Mouse (Mus musculus): ENCODE results near the gene Hypk. TPM values are rescaled to one million over a fixed set of nuclear protein-coding genes. Genes with fewer than 3 reads are reported as not detected.
A peak's percentile ranks its signal among the peaks of the same experiment; 100 is the strongest.
"Not testable (repeated sequence)": the region's sequence is repeated elsewhere in the genome, so short reads cannot be mapped to it uniquely, and the experiment has no call there.

The Hypk gene
- polyA plus RNA-seq, 1 experiment: 26.4 TPM

DNA sequence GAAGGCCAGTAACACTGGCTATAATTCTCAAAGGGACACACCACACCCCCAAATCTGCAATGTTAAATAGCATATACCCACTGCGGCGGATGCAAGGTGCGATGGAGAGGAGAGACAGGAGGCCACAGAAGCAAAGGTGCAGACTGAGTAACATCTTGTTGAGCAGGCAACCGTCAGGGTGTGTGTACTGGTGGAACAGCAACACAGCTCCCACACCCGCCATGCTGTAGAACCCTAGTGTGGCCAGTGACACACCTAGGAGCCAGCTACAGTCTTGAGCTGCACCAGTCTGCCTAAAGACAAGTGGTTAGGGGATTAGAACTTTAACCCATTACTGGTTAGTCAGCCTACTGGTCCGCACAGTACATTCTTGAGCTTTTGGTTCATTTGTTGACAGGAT, 827 bp downstream of the Hypk start:
- Histone ChIP-seq H3K4me2 (ENCODE audit: low read depth) (no peak overlapping the region), H3ac (ENCODE audit: control insufficient read depth, insufficient read length) (no peak overlapping the region), H3K79me2 (ENCODE audit: control insufficient read depth, insufficient read depth) (peaks cover 46% of the 10 kb centered on the region), H3K36me3 (ENCODE audit: control insufficient read depth, insufficient read depth) (peaks cover 22% of the 10 kb centered on the region), H3K4me3 (no peak overlapping the region), H3K27me3 (ENCODE audit: control insufficient read depth, insufficient read depth, insufficient read length) (no peaks in the 10 kb centered on the region)
- TF ChIP-seq USF1 (IDR thresholded peaks at IDR 0.05; ENCODE audit: low read depth) (no peak), TCF12 (IDR thresholded peaks at IDR 0.05; ENCODE audit: insufficient read depth, poor library complexity, severe bottlenecking) (no peak), CEBPB (IDR thresholded peaks at IDR 0.05; ENCODE audit: insufficient read depth, poor library complexity, severe bottlenecking) (no peak), POLR2AphosphoS2 (IDR thresholded peaks at IDR 0.05; ENCODE audit: insufficient read length, low read depth) (peak; percentile 93), REST (IDR thresholded peaks at IDR 0.05; ENCODE audit: insufficient read depth, insufficient read length) (no peak), E2F4 (IDR thresholded peaks at IDR 0.05; ENCODE audit: insufficient read depth) (no peak), SRF (IDR thresholded peaks at IDR 0.05; ENCODE audit: control insufficient read depth, insufficient read length, low read depth) (no peak), MYOG (IDR thresholded peaks at IDR 0.05; ENCODE audit: control insufficient read depth in 1 of 3, insufficient read depth in 1 of 3, insufficient read length in 2 of 3, low read depth in 2 of 3) (no peak), POLR2A (IDR thresholded peaks at IDR 0.05; ENCODE audit: insufficient read length, low read depth) (peak; percentile 30), MAX (IDR thresholded peaks at IDR 0.05; ENCODE audit: low read depth) (no peak), TCF3 (IDR thresholded peaks at IDR 0.05; ENCODE audit: insufficient read length, low read depth) (no peak), MYOD1 (IDR thresholded peaks at IDR 0.05; ENCODE audit: control insufficient read depth in 1 of 3, insufficient read length in 2 of 3, low read depth in 2 of 3) (no peak)

DNA sequence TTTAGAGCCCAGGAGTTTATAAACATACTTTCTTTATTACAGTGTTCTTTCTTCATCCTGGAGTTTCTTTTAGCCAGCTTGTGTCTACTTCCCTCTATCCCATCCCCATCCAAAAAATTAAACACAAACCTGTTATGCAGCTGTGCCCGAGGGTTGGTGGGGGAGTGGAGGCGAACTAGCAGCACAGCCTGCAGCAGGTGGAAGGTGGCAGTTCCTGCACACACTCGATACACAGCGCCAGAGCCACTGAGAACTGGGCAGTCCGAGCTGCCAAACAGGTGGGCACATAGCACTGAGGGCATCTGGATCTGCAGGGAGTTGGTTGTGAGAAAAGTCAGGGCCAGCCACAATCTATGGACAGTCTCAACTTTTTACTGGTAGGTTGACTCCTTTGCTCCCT, 2.4 kb downstream of the Hypk start:
- no peaks in the 10 kb centered on the region for H3K27me3 ChIP-seq (ENCODE audit: control insufficient read depth, insufficient read depth, insufficient read length)
- H3K4me2 ChIP-seq (ENCODE audit: low read depth): no peak overlapping the region
- no peak overlapping the region for H3ac ChIP-seq (ENCODE audit: control insufficient read depth, insufficient read length)
- no peak overlapping the region for H3K4me3 ChIP-seq
- H3K79me2 ChIP-seq (ENCODE audit: control insufficient read depth, insufficient read depth): peaks cover 38% of the 10 kb centered on the region
- peaks cover 22% of the 10 kb centered on the region for H3K36me3 ChIP-seq (ENCODE audit: control insufficient read depth, insufficient read depth)
- peak in 1 of 3 experiments; percentile 11 for TF ChIP-seq MYOG (IDR thresholded peaks at IDR 0.05; ENCODE audit: control insufficient read depth in 1 of 3, insufficient read depth in 1 of 3, insufficient read length in 2 of 3, low read depth in 2 of 3)
- peak; percentile 40 for TF ChIP-seq POLR2A (IDR thresholded peaks at IDR 0.05; ENCODE audit: insufficient read length, low read depth)
- TF ChIP-seq POLR2AphosphoS2 (IDR thresholded peaks at IDR 0.05; ENCODE audit: insufficient read length, low read depth): peak; percentile 84
- no peak for TF ChIP-seq SRF (IDR thresholded peaks at IDR 0.05; ENCODE audit: control insufficient read depth, insufficient read length, low read depth)
- TF ChIP-seq USF1 (IDR thresholded peaks at IDR 0.05; ENCODE audit: low read depth): no peak

DNA sequence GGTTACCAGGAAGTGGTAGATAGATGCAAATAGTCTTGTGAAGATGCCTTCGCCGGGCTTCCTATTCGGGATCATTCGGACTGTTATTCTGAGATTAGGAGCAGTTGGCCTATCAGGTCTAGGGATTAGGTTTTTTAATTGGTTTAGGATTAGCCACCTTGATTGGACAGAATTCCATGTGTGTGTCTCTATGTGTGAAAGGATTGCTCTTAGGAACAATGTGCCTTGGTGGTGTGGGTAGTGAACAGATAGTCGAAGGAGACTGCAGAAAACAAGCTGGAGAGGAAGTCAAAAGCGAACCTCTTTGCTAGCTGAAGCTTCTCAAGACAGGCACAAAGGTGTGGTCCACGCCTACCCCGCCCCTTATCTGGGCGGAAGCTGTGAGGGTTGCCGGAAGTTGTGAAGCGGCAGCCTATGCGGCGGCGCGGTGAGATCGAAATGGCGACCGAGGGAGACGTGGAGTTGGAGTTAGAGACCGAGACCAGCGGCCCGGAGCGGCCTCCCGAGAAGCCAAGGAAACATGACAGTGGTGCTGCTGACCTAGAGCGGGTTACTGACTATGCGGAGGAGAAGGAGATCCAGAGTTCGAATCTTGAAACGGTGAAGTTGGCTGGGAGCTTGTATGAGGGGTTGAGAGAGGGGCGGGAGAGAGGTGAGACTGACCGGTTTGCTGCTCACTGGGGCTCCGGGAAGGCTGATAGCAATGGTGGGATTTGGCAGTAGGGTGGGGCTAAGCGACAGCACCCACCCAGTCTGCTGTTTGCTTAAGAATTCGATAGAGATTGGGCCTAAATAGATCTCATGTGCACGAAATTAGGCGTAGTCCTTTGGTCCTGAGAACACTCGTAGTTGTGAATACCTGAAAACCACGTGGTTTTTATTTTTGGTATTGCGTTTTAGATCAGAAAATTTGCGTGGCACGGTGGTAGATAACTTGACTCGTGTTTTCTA, 3.9 kb downstream of the Hypk start, which contains the start of gene Serinc4:
TSS of gene Serinc4 (minus strand) at position 90 of the 951 bp plus-strand sequence.
- Histone ChIP-seq H3K4me2 (ENCODE audit: low read depth) (peak within 1 kb of the TSS; percentile 95), H3ac (ENCODE audit: control insufficient read depth, insufficient read length) (peak within 1 kb of the TSS; percentile 32), H3K36me3 (ENCODE audit: control insufficient read depth, insufficient read depth) (peaks cover 15% of the 10 kb centered on the region), H3K27me3 (ENCODE audit: control insufficient read depth, insufficient read depth, insufficient read length) (no peaks in the 10 kb centered on the region), H3K4me3 (peak within 1 kb of the TSS; percentile 86), H3K79me2 (ENCODE audit: control insufficient read depth, insufficient read depth) (peaks cover 24% of the 10 kb centered on the region)
- no peak for TF ChIP-seq CEBPB (IDR thresholded peaks at IDR 0.05; ENCODE audit: insufficient read depth, poor library complexity, severe bottlenecking)
- TF ChIP-seq REST (IDR thresholded peaks at IDR 0.05; ENCODE audit: insufficient read depth, insufficient read length): no peak
- TF ChIP-seq SRF (IDR thresholded peaks at IDR 0.05; ENCODE audit: control insufficient read depth, insufficient read length, low read depth): no peak
- no peak for TF ChIP-seq MAX (IDR thresholded peaks at IDR 0.05; ENCODE audit: low read depth)
- TF ChIP-seq MYOD1 (IDR thresholded peaks at IDR 0.05; ENCODE audit: control insufficient read depth in 1 of 3, insufficient read length in 2 of 3, low read depth in 2 of 3): no peak
- peak in 1 of 3 experiments; percentile 5 for TF ChIP-seq MYOG (IDR thresholded peaks at IDR 0.05; ENCODE audit: control insufficient read depth in 1 of 3, insufficient read depth in 1 of 3, insufficient read length in 2 of 3, low read depth in 2 of 3)
- TF ChIP-seq TCF3 (IDR thresholded peaks at IDR 0.05; ENCODE audit: insufficient read length, low read depth): no peak
- peak; percentile 80 for TF ChIP-seq POLR2A (IDR thresholded peaks at IDR 0.05; ENCODE audit: insufficient read length, low read depth)
- TF ChIP-seq E2F4 (IDR thresholded peaks at IDR 0.05; ENCODE audit: insufficient read depth): no peak
- TF ChIP-seq POLR2AphosphoS2 (IDR thresholded peaks at IDR 0.05; ENCODE audit: insufficient read length, low read depth): peak; percentile 92
- TF ChIP-seq TCF12 (IDR thresholded peaks at IDR 0.05; ENCODE audit: insufficient read depth, poor library complexity, severe bottlenecking): no peak
- no peak for TF ChIP-seq USF1 (IDR thresholded peaks at IDR 0.05; ENCODE audit: low read depth)

DNA sequence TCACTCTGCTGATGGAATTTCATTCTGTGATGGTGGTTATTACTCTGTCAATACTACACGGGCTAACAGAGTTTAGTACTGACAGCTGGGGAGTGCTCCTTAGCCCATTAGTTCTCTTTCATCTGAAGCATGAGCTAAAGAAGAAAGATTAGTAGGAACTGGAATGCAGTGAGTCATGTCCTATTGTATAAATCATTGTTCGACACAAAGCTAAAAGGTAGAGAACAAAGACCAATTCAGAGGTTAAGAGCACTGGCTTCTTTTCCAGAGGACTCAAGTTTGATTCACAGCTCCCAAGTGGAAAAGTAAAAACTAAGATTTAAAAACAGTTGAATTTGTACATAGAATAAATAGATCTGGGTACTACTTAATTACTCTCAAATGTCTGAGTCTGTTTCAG, 7.0 kb downstream of the Hypk start:
- peak overlapping the region; percentile 6 for H3K4me2 ChIP-seq (ENCODE audit: low read depth)
- peaks cover 4% of the 10 kb centered on the region for H3K36me3 ChIP-seq (ENCODE audit: control insufficient read depth, insufficient read depth)
- H3ac ChIP-seq (ENCODE audit: control insufficient read depth, insufficient read length): no peak overlapping the region
- peaks cover 13% of the 10 kb centered on the region for H3K79me2 ChIP-seq (ENCODE audit: control insufficient read depth, insufficient read depth)
- no peak overlapping the region for H3K4me3 ChIP-seq
- no peaks in the 10 kb centered on the region for H3K27me3 ChIP-seq (ENCODE audit: control insufficient read depth, insufficient read depth, insufficient read length)
- no peak for TF ChIP-seq E2F4 (IDR thresholded peaks at IDR 0.05; ENCODE audit: insufficient read depth)
- no peak for TF ChIP-seq CEBPB (IDR thresholded peaks at IDR 0.05; ENCODE audit: insufficient read depth, poor library complexity, severe bottlenecking)
- no peak for TF ChIP-seq TCF12 (IDR thresholded peaks at IDR 0.05; ENCODE audit: insufficient read depth, poor library complexity, severe bottlenecking)
- TF ChIP-seq SRF (IDR thresholded peaks at IDR 0.05; ENCODE audit: control insufficient read depth, insufficient read length, low read depth): no peak
- TF ChIP-seq MAX (IDR thresholded peaks at IDR 0.05; ENCODE audit: low read depth): no peak
- TF ChIP-seq MYOD1 (IDR thresholded peaks at IDR 0.05; ENCODE audit: control insufficient read depth in 1 of 3, insufficient read length in 2 of 3, low read depth in 2 of 3): no peak
- TF ChIP-seq TCF3 (IDR thresholded peaks at IDR 0.05; ENCODE audit: insufficient read length, low read depth): no peak
- TF ChIP-seq MYOG (IDR thresholded peaks at IDR 0.05; ENCODE audit: control insufficient read depth in 1 of 3, insufficient read depth in 1 of 3, insufficient read length in 2 of 3, low read depth in 2 of 3): no peak
- no peak for TF ChIP-seq POLR2AphosphoS2 (IDR thresholded peaks at IDR 0.05; ENCODE audit: insufficient read length, low read depth)
- TF ChIP-seq USF1 (IDR thresholded peaks at IDR 0.05; ENCODE audit: low read depth): no peak
- TF ChIP-seq POLR2A (IDR thresholded peaks at IDR 0.05; ENCODE audit: insufficient read length, low read depth): no peak
- TF ChIP-seq REST (IDR thresholded peaks at IDR 0.05; ENCODE audit: insufficient read depth, insufficient read length): no peak

DNA sequence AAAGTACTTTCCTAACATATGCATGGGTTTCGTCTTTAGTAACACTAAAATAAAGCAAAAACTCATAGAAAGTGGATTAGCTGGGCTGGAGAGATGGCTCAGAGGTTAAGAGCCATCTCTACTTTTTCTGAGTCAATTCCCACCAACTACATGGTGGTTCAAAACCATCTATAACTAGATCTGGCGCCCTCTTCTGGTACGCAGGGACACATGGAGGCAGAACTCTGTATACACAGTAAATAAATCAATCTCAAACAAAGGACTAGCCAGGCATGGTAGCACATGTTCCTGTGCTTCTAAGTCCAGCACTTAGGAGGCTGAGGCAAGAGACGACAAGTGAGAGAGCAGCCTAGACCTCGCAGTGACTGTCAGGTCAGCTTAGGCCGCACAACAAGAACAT, 15.9 kb downstream of the Hypk start:
- not testable (repeated sequence) for H3K27me3 ChIP-seq (ENCODE audit: control insufficient read depth, insufficient read depth, insufficient read length); H3ac ChIP-seq (ENCODE audit: control insufficient read depth, insufficient read length); H3K4me2 ChIP-seq (ENCODE audit: low read depth); H3K36me3 ChIP-seq (ENCODE audit: control insufficient read depth, insufficient read depth); H3K4me3 ChIP-seq
- peaks cover 16% of the 10 kb centered on the region for H3K79me2 ChIP-seq (ENCODE audit: control insufficient read depth, insufficient read depth)

DNA sequence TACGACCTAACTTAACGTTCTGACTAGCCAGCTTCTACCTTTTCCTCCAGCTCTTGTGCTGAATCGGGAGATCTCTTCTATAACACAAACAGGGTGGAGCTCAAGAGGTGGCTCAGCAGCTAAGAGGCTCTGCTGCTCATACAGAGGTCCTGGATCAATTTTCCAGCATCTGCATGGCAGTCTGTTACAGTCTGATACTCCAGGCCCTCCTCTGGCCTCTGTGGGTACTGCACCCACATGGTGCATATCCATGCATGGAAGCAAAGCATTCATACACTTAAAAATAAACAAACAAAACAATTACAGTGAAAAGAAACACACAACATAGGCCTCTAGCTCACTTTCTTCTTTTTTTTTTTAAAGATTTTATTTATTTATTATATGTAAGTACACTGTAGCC, 19.7 kb downstream of the Hypk start:
- peaks cover 16% of the 10 kb centered on the region for H3K79me2 ChIP-seq (ENCODE audit: control insufficient read depth, insufficient read depth)
- peak overlapping the region; percentile 70 for H3K4me2 ChIP-seq (ENCODE audit: low read depth)
- not testable (repeated sequence) for H3ac ChIP-seq (ENCODE audit: control insufficient read depth, insufficient read length); H3K27me3 ChIP-seq (ENCODE audit: control insufficient read depth, insufficient read depth, insufficient read length); H3K36me3 ChIP-seq (ENCODE audit: control insufficient read depth, insufficient read depth)
- peak overlapping the region; percentile 40 for H3K4me3 ChIP-seq

Measured in myocyte (in vitro differentiated cells).